Mouse (Mus musculus) ES-E14 (cell line): ENCODE data around the gene Kifap3. TPM values are rescaled to one million over a fixed set of nuclear protein-coding genes. Genes with fewer than 3 reads are reported as not detected.

Source experiments
- DNase-seq: peaks from one replicate; pipeline ENCODE4 v3.0.0-alpha.2; 2013; ENCODE audit warnings: low read depth, low spot score
- H3K27ac ChIP-seq: 2 replicates; pipeline ENCODE4 v1.5.1; 2012; ENCODE audit warnings: low read depth, mild to moderate bottlenecking, low read length, moderate library complexity, mixed read lengths; ENCODE audit not compliant: poor library complexity, insufficient read depth, severe bottlenecking
- H3K36me3 ChIP-seq: 2 replicates; pipeline ENCODE4 v1.6.1; 2012; ENCODE audit warnings: mild to moderate bottlenecking, low read length, moderate library complexity, mixed read lengths; ENCODE audit not compliant: control insufficient read depth, poor library complexity, insufficient read depth, severe bottlenecking
- H3K4me1 ChIP-seq, 2 experiments: fragments of 150-350 bp in 1 of 2; sonication (generic) in 1 of 2; 2 replicates each; pipeline ENCODE4 v1.6.1; 2012; ENCODE audit warnings: low read length in 2 of 2, mild to moderate bottlenecking in 1 of 2, mixed read lengths in 1 of 2; ENCODE audit not compliant: control insufficient read depth in 2 of 2, insufficient read depth in 2 of 2, poor library complexity in 1 of 2
- H3K4me3 ChIP-seq, 2 experiments: fragments of 150-350 bp in 1 of 2; sonication (generic) in 1 of 2; 2 replicates each; pipeline ENCODE4 v1.5.1; 2012; ENCODE audit warnings: low read length in 2 of 2, low read depth in 1 of 2, mild to moderate bottlenecking in 1 of 2, mixed read lengths in 1 of 2; ENCODE audit not compliant: insufficient read depth in 1 of 2, poor library complexity in 1 of 2, severe bottlenecking in 1 of 2
- H3K9ac ChIP-seq: 2 replicates; pipeline ENCODE4 v1.6.1; 2012; ENCODE audit warnings: low read depth, mild to moderate bottlenecking, low read length, mixed read lengths; ENCODE audit not compliant: poor library complexity, insufficient read depth, severe bottlenecking
- H3K9me3 ChIP-seq: fragments of 150-350 bp; sonication (generic); 2 replicates; pipeline ENCODE4 v1.6.1; 2012; ENCODE audit warnings: low read depth, mild to moderate bottlenecking, low read length; ENCODE audit not compliant: control insufficient read depth, insufficient read depth
- CHD2 ChIP-seq: IDR thresholded peaks from 2 replicates; pipeline ENCODE4 v1.6.1; 2014; ENCODE audit warnings: mild to moderate bottlenecking, low read depth, low read length, inconsistent platforms
- HCFC1 ChIP-seq: IDR thresholded peaks from 2 replicates; pipeline ENCODE4 v1.6.1; 2012; ENCODE audit warnings: low read length, inconsistent platforms, borderline replicate concordance; ENCODE audit not compliant: insufficient read depth
- MAFK ChIP-seq: IDR thresholded peaks from 2 replicates; pipeline ENCODE4 v1.6.1; 2014; ENCODE audit warnings: mild to moderate bottlenecking, low read depth, low read length, inconsistent platforms; ENCODE audit not compliant: insufficient read depth
- ZC3H11A ChIP-seq: IDR thresholded peaks from 2 replicates; pipeline ENCODE4 v1.6.1; 2012; ENCODE audit warnings: low read depth, mild to moderate bottlenecking, inconsistent platforms, low read length, borderline replicate concordance
- ZNF384 ChIP-seq: IDR thresholded peaks from 2 replicates; pipeline ENCODE4 v1.6.1; 2012; ENCODE audit warnings: low read depth, low read length, inconsistent platforms
- in situ Hi-C, 2 experiments: fragments of 600-800 bp; cut with MboI; formaldehyde crosslinking; loops; one replicate each; pipeline ENCODE4 v1.15.1; 2025; ENCODE audit warnings: low sequenced_read_pairs in 2 of 2, inconsistent platforms in 1 of 2; ENCODE audit not compliant: unreplicated experiment in 2 of 2
- total RNA-seq: library from RNA; depleted of rRNA; stranded (reverse); fragments of 300-350 nt; gene quantifications from 2 replicates; pipeline ENCODE4 v1.2.3, GENCODE M21; 2012

Gene Kifap3
- total RNA-seq, 1 experiment = 21.8 TPM

GRCm38 (mm10) chr1:163898291-163898764 is 118.9 kb downstream of the Kifap3 start:
- DNase-seq = no peak

GRCm38 (mm10) chr1:163899575-163899974 is 120.2 kb downstream of the Kifap3 start:
- Histone ChIP-seq H3K4me3 (no peak overlapping the region), H3K36me3 (no peaks in the 10 kb centered on the region), H3K4me1 (no peaks in the 10 kb centered on the region), H3K9ac (no peak overlapping the region), H3K27ac (no peak overlapping the region), H3K9me3 (no peaks in the 10 kb centered on the region)
- TF ChIP-seq ZNF384 = no peak
- TF ChIP-seq MAFK = no peak
- no peak for TF ChIP-seq CHD2
- TF ChIP-seq HCFC1 = no peak
- TF ChIP-seq ZC3H11A = no peak
- in situ Hi-C loops = loop anchor here in 1 of 2 experiments (25.0 kb wide), 1 partner anchor 737 kb away; no protein-coding TSS in a partner anchor
- DNase-seq = no peak

More at GRCm38 (mm10) chr1:163898291-163898764, 118.9 kb downstream of the Kifap3 start:
- Histone ChIP-seq H3K9me3 (no peaks in the 10 kb centered on the region), H3K9ac (no peak overlapping the region), H3K27ac (no peak overlapping the region), H3K4me1 (no peaks in the 10 kb centered on the region), H3K36me3 (no peaks in the 10 kb centered on the region), H3K4me3 (no peak overlapping the region)
- in situ Hi-C loops = loop anchor here in 1 of 2 experiments (25.0 kb wide), 1 partner anchor 736 kb away; no protein-coding TSS in a partner anchor
- TF ChIP-seq HCFC1 (no peak), ZC3H11A (no peak), ZNF384 (no peak), CHD2 (no peak), MAFK (no peak)

GRCm38 (mm10) chr1:163900168-163900567 is 120.8 kb downstream of the Kifap3 start:
- Histone ChIP-seq H3K36me3 (no peaks in the 10 kb centered on the region), H3K4me1 (no peaks in the 10 kb centered on the region), H3K9ac (no peak overlapping the region), H3K4me3 (no peak overlapping the region), H3K9me3 (no peaks in the 10 kb centered on the region), H3K27ac (no peak overlapping the region)
- no peak for DNase-seq
- in situ Hi-C loops = loop anchor here in 1 of 2 experiments (25.0 kb wide), 1 partner anchor 763 kb away; no protein-coding TSS in a partner anchor
- TF ChIP-seq ZC3H11A (no peak), HCFC1 (no peak), ZNF384 (no peak)

- in situ Hi-C loops = loop anchor here in 1 of 2 experiments (25.0 kb wide), 1 partner anchor 766 kb away; no protein-coding TSS in a partner anchor
- H3K36me3 ChIP-seq = no peaks in the 10 kb centered on the region
Measured at GRCm38 (mm10) chr1:163903411-163903810, 124.0 kb downstream of the Kifap3 start.

More at GRCm38 (mm10) chr1:163903411-163903810, 124.0 kb downstream of the Kifap3 start:
- Histone ChIP-seq H3K9ac (no peak overlapping the region), H3K9me3 (no peaks in the 10 kb centered on the region), H3K4me3 (no peak overlapping the region), H3K27ac (no peak overlapping the region), H3K4me1 (no peaks in the 10 kb centered on the region)
- TF ChIP-seq CHD2 (no peak), ZC3H11A (no peak), ZNF384 (no peak), MAFK (no peak), HCFC1 (no peak)
- DNase-seq = no peak
